Mouse (Mus musculus): Measurements from ENCODE around the gene Gdpd5. TPM values are rescaled to one million over a fixed set of nuclear protein-coding genes. Genes with fewer than 3 reads are reported as not detected.
"Not testable (repeated sequence)": the region's sequence is repeated elsewhere in the genome, so short reads cannot be mapped to it uniquely, and the experiment has no call there.

Gene Gdpd5
- polyA plus RNA-seq, 1 experiment from 2014 or later: 24.9 TPM

- no peak overlapping the region for H3K4me2 ChIP-seq (ENCODE audit: low read length)
- H3K36me3 ChIP-seq (ENCODE audit: control insufficient read depth, insufficient read depth, low read length): no peaks in the 10 kb centered on the region
- H3K27ac ChIP-seq (replicated peaks in 1 of 2; ENCODE audit: control insufficient read depth in 1 of 2, insufficient read depth in 1 of 2, low read depth in 2 of 2, low read length in 2 of 2): no peak overlapping the region
- ATAC-seq (ENCODE audit: insufficient number of reproducible peaks, insufficient read depth, low FRiP score, low read depth): no peak
- H3K9ac ChIP-seq (ENCODE audit: low read length): 0 out of 2 replicates have a peak overlapping the region, but pooled peaks have one; percentile 40
- WGBS: 23% methylated on average over 5 of the region's 5 CpGs
- peaks cover 2 to 4% of the 10 kb centered on the region in 2 experiments; a peak in 2 of 4 replicates for H3K4me1 ChIP-seq (ENCODE audit: control insufficient read depth in 2 of 2, insufficient read depth in 2 of 2, low read length in 2 of 2)
- H3K4me3 ChIP-seq (ENCODE audit: control insufficient read depth in 1 of 2, insufficient read depth in 1 of 2, low read depth in 1 of 2, low read length in 2 of 2): no peak overlapping the region
- H3K27me3 ChIP-seq (ENCODE audit: control insufficient read depth, insufficient read depth, low read length): no peaks in the 10 kb centered on the region
- 0 out of 2 replicates have a peak, but pooled peaks cover 3% of the 10 kb centered on the region for H3K9me3 ChIP-seq (ENCODE audit: control insufficient read depth, low read length)
Observed at GRCm38 (mm10) chr7:99500655-99501054, 119.4 kb downstream of the Gdpd5 start.

- Histone ChIP-seq H3K27ac (replicated peaks in 1 of 2; ENCODE audit: control insufficient read depth in 1 of 2, insufficient read depth in 1 of 2, low read depth in 2 of 2, low read length in 2 of 2) (no peak overlapping the region), H3K9me3 (ENCODE audit: control insufficient read depth, low read length) (no peaks in the 10 kb centered on the region), H3K9ac (ENCODE audit: low read length) (no peak overlapping the region), H3K27me3 (ENCODE audit: control insufficient read depth, insufficient read depth, low read length) (no peaks in the 10 kb centered on the region), H3K4me3 (ENCODE audit: control insufficient read depth in 1 of 2, insufficient read depth in 1 of 2, low read depth in 1 of 2, low read length in 2 of 2) (no peak overlapping the region), H3K4me2 (ENCODE audit: low read length) (no peak overlapping the region), H3K4me1 (ENCODE audit: control insufficient read depth in 2 of 2, insufficient read depth in 2 of 2, low read length in 2 of 2) (peaks cover 2 to 4% of the 10 kb centered on the region in 2 experiments; a peak in 2 of 4 replicates), H3K36me3 (ENCODE audit: control insufficient read depth, insufficient read depth, low read length) (no peaks in the 10 kb centered on the region)
- 26% methylated on average over 1 of the region's 1 CpGs for WGBS
- no peak for ATAC-seq (ENCODE audit: insufficient number of reproducible peaks, insufficient read depth, low FRiP score, low read depth)
Observed at GRCm38 (mm10) chr7:99501148-99501547, 119.9 kb downstream of the Gdpd5 start.

GRCm38 (mm10) chr7:99504556-99504955 lies 123.3 kb downstream of the Gdpd5 start:
- Histone ChIP-seq H3K27ac (replicated peaks in 1 of 2; ENCODE audit: control insufficient read depth in 1 of 2, insufficient read depth in 1 of 2, low read depth in 2 of 2, low read length in 2 of 2) (no peak overlapping the region), H3K4me3 (ENCODE audit: control insufficient read depth in 1 of 2, insufficient read depth in 1 of 2, low read depth in 1 of 2, low read length in 2 of 2) (no peak overlapping the region), H3K36me3 (ENCODE audit: control insufficient read depth, insufficient read depth, low read length) (no peaks in the 10 kb centered on the region), H3K9me3 (ENCODE audit: control insufficient read depth, low read length) (peaks cover 7% of the 10 kb centered on the region; the same call in 1 of the 2 replicates), H3K27me3 (ENCODE audit: control insufficient read depth, insufficient read depth, low read length) (no peaks in the 10 kb centered on the region), H3K9ac (ENCODE audit: low read length) (no peak overlapping the region), H3K4me2 (ENCODE audit: low read length) (no peak overlapping the region), H3K4me1 (ENCODE audit: control insufficient read depth in 2 of 2, insufficient read depth in 2 of 2, low read length in 2 of 2) (peaks cover 2 to 4% of the 10 kb centered on the region in 2 experiments; a peak in 2 of 4 replicates)
- ATAC-seq (ENCODE audit: insufficient number of reproducible peaks, insufficient read depth, low FRiP score, low read depth): no peak

GRCm38 (mm10) chr7:99508187-99508586 lies 127.0 kb downstream of the Gdpd5 start:
- not testable (repeated sequence) for H3K27me3 ChIP-seq (ENCODE audit: control insufficient read depth, insufficient read depth, low read length); H3K9me3 ChIP-seq (ENCODE audit: control insufficient read depth, low read length); ATAC-seq (ENCODE audit: insufficient number of reproducible peaks, insufficient read depth, low FRiP score, low read depth); H3K27ac ChIP-seq (replicated peaks in 1 of 2; ENCODE audit: control insufficient read depth in 1 of 2, insufficient read depth in 1 of 2, low read depth in 2 of 2, low read length in 2 of 2); H3K36me3 ChIP-seq (ENCODE audit: control insufficient read depth, insufficient read depth, low read length); H3K4me1 ChIP-seq (ENCODE audit: control insufficient read depth in 2 of 2, insufficient read depth in 2 of 2, low read length in 2 of 2); H3K9ac ChIP-seq (ENCODE audit: low read length); H3K4me2 ChIP-seq (ENCODE audit: low read length); H3K4me3 ChIP-seq (ENCODE audit: control insufficient read depth in 1 of 2, insufficient read depth in 1 of 2, low read depth in 1 of 2, low read length in 2 of 2)
- 25% methylated on average over 2 of the region's 2 CpGs for WGBS

- H3K4me1 ChIP-seq (ENCODE audit: control insufficient read depth in 2 of 2, insufficient read depth in 2 of 2, low read length in 2 of 2): peaks cover 4 to 6% of the 10 kb centered on the region in 2 experiments; a peak in 3 of 4 replicates
- H3K4me2 ChIP-seq (ENCODE audit: low read length): peak overlapping the region; percentile 46
- no peak overlapping the region for H3K27ac ChIP-seq (replicated peaks in 1 of 2; ENCODE audit: control insufficient read depth in 1 of 2, insufficient read depth in 1 of 2, low read depth in 2 of 2, low read length in 2 of 2)
- WGBS: 9% methylated on average over 8 of the region's 8 CpGs
- ATAC-seq (ENCODE audit: insufficient number of reproducible peaks, insufficient read depth, low FRiP score, low read depth): 0 out of 2 replicates have a peak, but pooled peaks have one; percentile 31
- H3K36me3 ChIP-seq (ENCODE audit: control insufficient read depth, insufficient read depth, low read length): no peaks in the 10 kb centered on the region
- H3K9ac ChIP-seq (ENCODE audit: low read length): no peak overlapping the region
- H3K4me3 ChIP-seq (ENCODE audit: control insufficient read depth in 1 of 2, insufficient read depth in 1 of 2, low read depth in 1 of 2, low read length in 2 of 2): no peak overlapping the region
- H3K9me3 ChIP-seq (ENCODE audit: control insufficient read depth, low read length): peaks cover 7% of the 10 kb centered on the region; the same call in 1 of the 2 replicates
- H3K27me3 ChIP-seq (ENCODE audit: control insufficient read depth, insufficient read depth, low read length): no peaks in the 10 kb centered on the region
Observed at GRCm38 (mm10) chr7:99510087-99510501, 128.9 kb downstream of the Gdpd5 start.

Other genes with a start within 250 kb of the Gdpd5 start
- 18.9 and 19.1 TPM in 2 replicates for gene Uvrag, start 240.3 kb upstream of the Gdpd5 start, polyA plus RNA-seq (2014; fragmentation: Nextera tagmentation; extraction: Ambion mirVana)
- 19.8 and 22.3 TPM in 2 replicates for gene Dgat2, start 198.7 kb upstream of the Gdpd5 start, polyA plus RNA-seq (2014; fragmentation: Nextera tagmentation; extraction: Ambion mirVana)
- gene Mogat2, start 142.8 kb upstream of the Gdpd5 start, polyA plus RNA-seq (2014; fragmentation: Nextera tagmentation; extraction: Ambion mirVana): 1.1 and 1.7 TPM in 2 replicates
- gene Map6, start 114.0 kb upstream of the Gdpd5 start, polyA plus RNA-seq (2014; fragmentation: Nextera tagmentation; extraction: Ambion mirVana): 2.1 and 2.4 TPM in 2 replicates
- 401 and 427 TPM in 2 replicates for gene Serpinh1, start 28.2 kb upstream of the Gdpd5 start, polyA plus RNA-seq (2014; fragmentation: Nextera tagmentation; extraction: Ambion mirVana)
- gene Klhl35, start 84.6 kb downstream of the Gdpd5 start, polyA plus RNA-seq (2014; fragmentation: Nextera tagmentation; extraction: Ambion mirVana): 0.86 and 1.1 TPM in 2 replicates
- 538 and 543 TPM in 2 replicates for gene Rps3, start 102.3 kb downstream of the Gdpd5 start, polyA plus RNA-seq (2014; fragmentation: Nextera tagmentation; extraction: Ambion mirVana)
- gene Arrb1, start 154.1 kb downstream of the Gdpd5 start, polyA plus RNA-seq (2014; fragmentation: Nextera tagmentation; extraction: Ambion mirVana): 2.8 and 4.1 TPM in 2 replicates
- gene Tpbgl, start 245.7 kb downstream of the Gdpd5 start, polyA plus RNA-seq (2014; fragmentation: Nextera tagmentation; extraction: Ambion mirVana): 2.4 and 2.6 TPM in 2 replicates